Mouse (Mus musculus): ENCODE results near the gene Tra2b. TPM values are rescaled to one million over a fixed set of nuclear protein-coding genes. Genes with fewer than 3 reads are reported as not detected.
"Not testable (repeated sequence)": the region's sequence is repeated elsewhere in the genome, so short reads cannot be mapped to it uniquely, and the experiment has no call there.

Gene Tra2b
- polyA plus RNA-seq, 1 experiment from 2014 or later = 373 TPM

- Histone ChIP-seq H3K9ac (replicated peaks; ENCODE audit: low read depth, low read length) (no peak overlapping the region), H3K4me2 (ENCODE audit: low read length) (no peak overlapping the region), H3K27me3 (replicated peaks; ENCODE audit: control insufficient read depth, insufficient read depth, low read length) (no peaks in the 10 kb centered on the region), H3K27ac (ENCODE audit: low read length) (no peak overlapping the region), H3K9me3 (ENCODE audit: control insufficient read depth, low read length) (no peaks in the 10 kb centered on the region), H3K4me3 (replicated peaks; ENCODE audit: low read length) (no peak overlapping the region), H3K4me1 (replicated peaks; ENCODE audit: control insufficient read depth, insufficient read depth, low read length) (peaks cover 2% of the 10 kb centered on the region; the same call in 1 of the 2 replicates), H3K36me3 (ENCODE audit: control insufficient read depth, insufficient read depth) (peaks cover 7% of the 10 kb centered on the region)
- WGBS = 91% methylated on average over 16 of the region's 16 CpGs
- no peak for ATAC-seq
These were observed 29.0 kb downstream of the Tra2b start for GRCm38 (mm10) chr16:22236814-22237213.

GRCm38 (mm10) chr16:22234535-22234934 is 31.3 kb downstream of the Tra2b start:
- Histone ChIP-seq H3K27me3 (replicated peaks; ENCODE audit: control insufficient read depth, insufficient read depth, low read length) (no peaks in the 10 kb centered on the region), H3K9ac (replicated peaks; ENCODE audit: low read depth, low read length) (no peak overlapping the region)

GRCm38 (mm10) chr16:22230276-22230675 is 35.5 kb downstream of the Tra2b start:
- H3K4me1 ChIP-seq (replicated peaks; ENCODE audit: control insufficient read depth, insufficient read depth, low read length); H3K4me3 ChIP-seq (replicated peaks; ENCODE audit: low read length); H3K9me3 ChIP-seq (ENCODE audit: control insufficient read depth, low read length); H3K4me2 ChIP-seq (ENCODE audit: low read length); H3K27me3 ChIP-seq (replicated peaks; ENCODE audit: control insufficient read depth, insufficient read depth, low read length); ATAC-seq; H3K36me3 ChIP-seq (ENCODE audit: control insufficient read depth, insufficient read depth); H3K27ac ChIP-seq (ENCODE audit: low read length); H3K9ac ChIP-seq (replicated peaks; ENCODE audit: low read depth, low read length): not testable (repeated sequence)
- WGBS = 71% methylated on average over 16 of the region's 16 CpGs

More at GRCm38 (mm10) chr16:22234535-22234934, 31.3 kb downstream of the Tra2b start:
- Histone ChIP-seq H3K4me2 (ENCODE audit: low read length) (no peak overlapping the region), H3K27ac (ENCODE audit: low read length) (no peak overlapping the region), H3K4me1 (replicated peaks; ENCODE audit: control insufficient read depth, insufficient read depth, low read length) (peaks cover 2% of the 10 kb centered on the region; the same call in 1 of the 2 replicates), H3K4me3 (replicated peaks; ENCODE audit: low read length) (no peak overlapping the region), H3K9me3 (ENCODE audit: control insufficient read depth, low read length) (no peaks in the 10 kb centered on the region), H3K36me3 (ENCODE audit: control insufficient read depth, insufficient read depth) (no peaks in the 10 kb centered on the region)
- 18% methylated on average over 6 of the region's 6 CpGs for WGBS
- ATAC-seq = no peak

GRCm38 (mm10) chr16:22203501-22203900 is 62.3 kb downstream of the Tra2b start:
- Histone ChIP-seq H3K27ac (ENCODE audit: low read length) (no peak overlapping the region), H3K4me1 (replicated peaks; ENCODE audit: control insufficient read depth, insufficient read depth, low read length) (no peaks in the 10 kb centered on the region), H3K9ac (replicated peaks; ENCODE audit: low read depth, low read length) (no peak overlapping the region), H3K4me3 (replicated peaks; ENCODE audit: low read length) (no peak overlapping the region), H3K36me3 (ENCODE audit: control insufficient read depth, insufficient read depth) (no peaks in the 10 kb centered on the region), H3K4me2 (ENCODE audit: low read length) (no peak overlapping the region), H3K27me3 (replicated peaks; ENCODE audit: control insufficient read depth, insufficient read depth, low read length) (no peaks in the 10 kb centered on the region), H3K9me3 (ENCODE audit: control insufficient read depth, low read length) (no peaks in the 10 kb centered on the region)
- ATAC-seq = no peak
- 96% methylated on average over 1 of the region's 1 CpGs for WGBS

- Histone ChIP-seq H3K4me3 (replicated peaks; ENCODE audit: low read length) (no peak overlapping the region), H3K4me2 (ENCODE audit: low read length) (no peak overlapping the region), H3K27me3 (replicated peaks; ENCODE audit: control insufficient read depth, insufficient read depth, low read length) (no peaks in the 10 kb centered on the region), H3K9me3 (ENCODE audit: control insufficient read depth, low read length) (no peaks in the 10 kb centered on the region), H3K27ac (ENCODE audit: low read length) (no peak overlapping the region), H3K4me1 (replicated peaks; ENCODE audit: control insufficient read depth, insufficient read depth, low read length) (no peaks in the 10 kb centered on the region), H3K9ac (replicated peaks; ENCODE audit: low read depth, low read length) (no peak overlapping the region), H3K36me3 (ENCODE audit: control insufficient read depth, insufficient read depth) (no peaks in the 10 kb centered on the region)
- WGBS = 79% methylated on average over 3 of the region's 3 CpGs
- ATAC-seq = no peak
These were observed 63.9 kb downstream of the Tra2b start for GRCm38 (mm10) chr16:22201858-22202257.

- Histone ChIP-seq H3K9me3 (ENCODE audit: control insufficient read depth, low read length) (no peaks in the 10 kb centered on the region), H3K4me3 (replicated peaks; ENCODE audit: low read length) (no peak overlapping the region), H3K36me3 (ENCODE audit: control insufficient read depth, insufficient read depth) (no peaks in the 10 kb centered on the region), H3K4me1 (replicated peaks; ENCODE audit: control insufficient read depth, insufficient read depth, low read length) (no peaks in the 10 kb centered on the region), H3K27ac (ENCODE audit: low read length) (no peak overlapping the region), H3K27me3 (replicated peaks; ENCODE audit: control insufficient read depth, insufficient read depth, low read length) (no peaks in the 10 kb centered on the region), H3K4me2 (ENCODE audit: low read length) (no peak overlapping the region), H3K9ac (replicated peaks; ENCODE audit: low read depth, low read length) (no peak overlapping the region)
- no peak for ATAC-seq
- WGBS = 57% methylated on average over 1 of the region's 1 CpGs
These were observed 65.3 kb downstream of the Tra2b start for GRCm38 (mm10) chr16:22200476-22200875.

Other genes with a start within 250 kb of the Tra2b start
- 22.7 and 23.2 TPM in 2 replicates for gene Igf2bp2, start 102.7 kb downstream of the Tra2b start, polyA plus RNA-seq (2015; fragmentation: Nextera tagmentation; extraction: Ambion mirVana)
- 25.4 and 35.2 TPM in 2 replicates for gene Etv5, start 173.7 kb upstream of the Tra2b start, polyA plus RNA-seq (2015; fragmentation: Nextera tagmentation; extraction: Ambion mirVana)